Mouse (Mus musculus): ENCODE measurements around the gene Nrp2. TPM values are rescaled to one million over a fixed set of nuclear protein-coding genes. Genes with fewer than 3 reads are reported as not detected.
A peak's percentile ranks its signal among the peaks of the same experiment; 100 is the strongest.

The Nrp2 gene
- polyA plus RNA-seq, 1 experiment from 2014 or later, result 18.7 TPM

DNA sequence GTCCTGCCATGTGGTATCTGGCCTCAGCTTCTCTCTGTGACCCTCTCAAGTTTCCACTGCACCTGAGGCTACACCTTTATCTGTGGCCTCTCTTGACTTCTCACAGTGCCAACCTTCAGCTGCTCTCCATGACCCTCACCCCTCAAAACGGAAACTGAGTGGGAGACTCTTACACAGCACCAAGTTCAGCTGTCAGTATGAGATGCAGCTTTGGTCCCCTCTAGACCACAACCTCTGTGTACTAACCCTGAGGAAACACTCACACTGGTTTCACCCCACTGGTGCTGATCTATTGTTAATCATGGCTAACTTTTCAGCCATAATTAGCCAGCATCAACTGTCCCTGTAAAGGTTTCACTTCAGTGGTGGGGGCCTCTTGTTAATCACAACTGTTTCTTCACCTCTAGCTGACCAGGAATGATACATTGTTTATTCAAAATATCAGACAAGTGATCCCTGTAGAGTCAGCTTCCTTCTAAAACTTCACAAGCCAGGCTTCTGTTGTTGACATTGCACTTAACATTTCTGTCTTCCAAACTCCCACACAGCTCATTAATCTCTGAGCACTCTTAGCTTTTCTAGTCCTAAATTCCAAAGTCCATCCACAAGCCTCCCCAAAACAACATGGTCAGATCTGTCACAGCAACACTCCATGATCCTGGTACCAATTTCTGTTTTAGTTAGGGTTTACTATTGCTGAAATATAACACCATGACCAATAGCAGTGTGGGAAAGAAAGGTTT, 131.5 kb downstream of the Nrp2 start:
- ATAC-seq, result no peak
- no peak overlapping the region for H3K27ac ChIP-seq
- 0 out of 2 replicates have a peak, but pooled peaks cover 3% of the 10 kb centered on the region for H3K9me3 ChIP-seq
- no peak overlapping the region for H3K4me2 ChIP-seq (replicated peaks)
- no peaks in the 10 kb centered on the region for H3K36me3 ChIP-seq
- no peak overlapping the region for H3K9ac ChIP-seq (replicated peaks)
- no peaks in the 10 kb centered on the region for H3K27me3 ChIP-seq
- 0 out of 2 replicates have a peak, but pooled peaks cover 13% of the 10 kb centered on the region for H3K4me1 ChIP-seq (replicated peaks)
- H3K4me3 ChIP-seq (replicated peaks), result no peak overlapping the region
- 89% methylated on average over 1 of the region's 1 CpGs for WGBS

DNA sequence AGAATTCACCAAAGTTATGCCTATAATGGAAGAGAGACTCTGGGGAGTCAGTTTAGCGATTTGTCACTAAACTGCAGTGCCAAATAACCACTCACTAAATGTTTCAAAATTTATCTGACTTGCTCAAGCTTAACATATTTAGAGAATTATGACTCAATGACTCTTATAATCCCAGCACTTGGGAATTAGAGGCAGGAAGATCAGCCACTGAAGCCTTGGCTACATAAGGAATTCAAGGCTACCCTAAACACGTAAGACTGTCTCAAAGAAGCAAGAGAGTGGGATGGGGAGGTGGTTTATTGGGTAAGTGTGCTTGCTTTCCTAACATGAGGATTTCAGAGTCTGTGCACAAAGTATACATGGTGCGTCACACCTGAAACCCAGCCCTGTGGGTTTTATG, 135.0 kb downstream of the Nrp2 start:
- WGBS, result 88% methylated on average over 3 of the region's 3 CpGs
- no peaks in the 10 kb centered on the region for H3K27me3 ChIP-seq
- H3K4me2 ChIP-seq (replicated peaks), result no peak overlapping the region
- ATAC-seq, result no peak
- H3K9me3 ChIP-seq, result 0 out of 2 replicates have a peak, but pooled peaks cover 3% of the 10 kb centered on the region
- no peak overlapping the region for H3K9ac ChIP-seq (replicated peaks)
- H3K4me3 ChIP-seq (replicated peaks), result no peak overlapping the region
- no peak overlapping the region for H3K27ac ChIP-seq
- H3K36me3 ChIP-seq, result no peaks in the 10 kb centered on the region
- H3K4me1 ChIP-seq (replicated peaks), result 0 out of 2 replicates have a peak, but pooled peaks cover 4% of the 10 kb centered on the region

DNA sequence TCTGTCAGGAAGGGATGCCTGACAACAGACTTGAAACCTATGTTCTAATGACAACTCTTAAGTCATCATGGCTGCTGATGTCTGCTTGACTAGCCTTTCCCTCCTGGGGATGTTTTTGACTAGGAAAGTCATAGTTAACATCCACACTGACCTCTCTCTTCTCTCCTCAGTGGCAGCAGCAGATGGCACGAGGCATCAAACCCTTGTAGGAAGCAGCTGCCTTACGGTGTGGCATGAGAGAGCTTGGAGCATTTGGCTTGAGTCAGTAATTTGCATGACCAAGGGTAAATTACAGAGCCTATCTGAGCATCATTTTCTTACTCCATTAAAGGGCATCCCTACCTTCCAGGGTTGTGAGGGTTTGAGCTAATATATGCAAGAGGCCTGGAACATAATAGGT, 135.5 kb downstream of the Nrp2 start:
- Histone ChIP-seq H3K27ac (no peak overlapping the region), H3K9ac (replicated peaks) (no peak overlapping the region), H3K4me3 (replicated peaks) (no peak overlapping the region), H3K36me3 (no peaks in the 10 kb centered on the region), H3K4me2 (replicated peaks) (no peak overlapping the region), H3K4me1 (replicated peaks) (0 out of 2 replicates have a peak, but pooled peaks cover 4% of the 10 kb centered on the region), H3K27me3 (no peaks in the 10 kb centered on the region), H3K9me3 (0 out of 2 replicates have a peak, but pooled peaks cover 3% of the 10 kb centered on the region)
- 63% methylated on average over 2 of the region's 2 CpGs for WGBS
- ATAC-seq, result no peak

DNA sequence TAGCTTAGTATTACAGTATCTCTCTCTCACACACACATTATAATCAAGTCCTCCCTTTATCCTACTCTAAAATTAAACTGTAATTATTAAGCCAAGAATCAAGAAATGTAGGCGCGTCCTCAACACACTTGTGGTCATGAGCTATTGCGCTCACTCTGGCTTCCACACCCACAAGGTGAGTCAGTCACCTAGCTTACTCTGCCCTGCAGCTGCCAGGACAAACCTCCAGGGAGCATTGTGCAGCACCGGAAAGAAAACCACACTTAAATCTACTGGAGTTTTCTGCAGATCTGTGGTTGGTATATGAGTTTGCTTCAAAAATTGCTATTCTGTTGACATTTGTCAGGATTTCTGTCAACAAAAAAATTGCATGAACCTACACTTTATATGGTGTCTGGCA, 140.1 kb downstream of the Nrp2 start:
- WGBS, result 91% methylated on average over 4 of the region's 4 CpGs
- Histone ChIP-seq H3K36me3 (no peaks in the 10 kb centered on the region), H3K4me2 (replicated peaks) (no peak overlapping the region), H3K4me3 (replicated peaks) (no peak overlapping the region), H3K27me3 (no peaks in the 10 kb centered on the region), H3K4me1 (replicated peaks) (0 out of 2 replicates have a peak, but pooled peaks cover 4% of the 10 kb centered on the region), H3K27ac (no peak overlapping the region), H3K9ac (replicated peaks) (no peak overlapping the region), H3K9me3 (no peaks in the 10 kb centered on the region)
- no peak for ATAC-seq

DNA sequence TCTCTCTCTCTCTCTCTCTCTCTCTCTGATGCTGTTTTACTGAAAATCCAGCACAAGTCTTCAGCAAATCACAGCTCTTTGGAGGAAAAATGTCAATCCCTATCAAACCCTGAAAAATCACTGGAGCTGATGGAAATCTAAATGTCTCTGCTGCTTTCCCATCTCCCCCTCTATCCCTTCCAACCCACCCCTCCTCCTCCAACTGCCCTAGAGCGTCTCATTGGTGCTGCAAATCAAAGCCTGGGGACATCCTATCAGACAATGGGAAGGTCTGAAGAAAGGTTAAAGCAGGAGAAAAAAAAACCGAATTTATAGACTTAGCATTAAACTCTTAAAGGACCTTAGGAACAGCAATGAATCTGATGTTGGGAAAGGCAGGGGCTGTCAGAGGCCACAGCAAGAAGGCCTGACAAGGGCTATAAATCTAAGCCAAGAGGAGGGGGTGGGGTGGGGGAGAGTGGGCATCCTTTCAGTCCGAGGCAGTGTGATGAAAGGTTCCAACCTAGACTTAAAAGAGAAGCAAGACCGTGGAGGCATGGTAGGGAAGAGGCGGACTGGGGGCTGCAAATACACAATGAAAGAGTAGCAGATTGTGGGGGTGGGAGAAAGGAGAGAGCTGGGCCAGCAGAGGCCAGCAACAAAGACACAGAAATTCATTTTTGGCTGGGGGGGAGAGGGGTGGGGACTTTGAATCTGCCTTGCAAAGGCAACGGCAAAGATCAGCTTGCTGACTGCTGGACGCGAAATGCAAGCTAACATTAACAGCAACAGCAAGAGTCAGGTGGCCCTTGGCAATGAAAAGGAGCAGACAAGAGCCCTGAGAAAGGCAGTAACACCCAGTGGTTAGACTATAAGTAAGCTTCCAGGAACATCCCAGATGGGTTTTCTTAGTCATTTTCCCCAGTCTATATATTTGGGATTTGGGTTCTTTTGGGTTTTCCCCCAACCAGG, 148.2 kb downstream of the Nrp2 start:
- WGBS, result 32% methylated on average over 8 of the region's 8 CpGs
- H3K27ac ChIP-seq, result 0 out of 2 replicates have a peak overlapping the region, but pooled peaks have one; percentile 14

DNA sequence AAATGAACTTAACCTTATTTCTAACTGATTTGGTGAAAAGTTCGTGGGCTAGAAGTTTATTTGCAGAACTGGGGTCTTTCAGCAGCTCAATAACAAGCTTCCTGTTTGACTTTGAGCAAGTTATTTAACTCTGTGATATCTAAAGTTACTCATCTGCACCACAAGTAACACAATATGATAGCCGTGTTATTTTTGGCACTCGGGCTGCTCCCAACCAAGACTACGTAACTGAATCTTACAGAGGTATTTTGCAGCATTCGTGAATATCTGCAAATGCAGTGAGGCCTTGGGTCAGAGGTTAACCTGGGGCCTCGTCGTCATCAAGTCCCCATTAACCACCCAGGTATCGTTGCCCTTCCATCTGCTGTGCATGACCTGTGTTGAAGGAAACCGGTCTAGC, 150.3 kb downstream of the Nrp2 start:
- Histone ChIP-seq H3K27ac (no peak overlapping the region), H3K4me2 (replicated peaks) (no peak overlapping the region), H3K27me3 (no peaks in the 10 kb centered on the region), H3K9ac (replicated peaks) (no peak overlapping the region), H3K9me3 (no peaks in the 10 kb centered on the region), H3K4me3 (replicated peaks) (no peak overlapping the region), H3K4me1 (replicated peaks) (peaks cover 9% of the 10 kb centered on the region), H3K36me3 (no peaks in the 10 kb centered on the region)
- WGBS, result 88% methylated on average over 9 of the region's 9 CpGs
- ATAC-seq, result no peak

More for the DNA sequence above, 148.2 kb downstream of the Nrp2 start:
- no peaks in the 10 kb centered on the region for H3K27me3 ChIP-seq
- no peak overlapping the region for H3K4me3 ChIP-seq (replicated peaks)
- H3K9me3 ChIP-seq, result no peaks in the 10 kb centered on the region
- H3K36me3 ChIP-seq, result no peaks in the 10 kb centered on the region
- H3K4me1 ChIP-seq (replicated peaks), result peaks cover 9% of the 10 kb centered on the region
- H3K9ac ChIP-seq (replicated peaks), result no peak overlapping the region
- peak; percentile 60; the same call in 1 of the 2 replicates for ATAC-seq
- no peak overlapping the region for H3K4me2 ChIP-seq (replicated peaks)

DNA sequence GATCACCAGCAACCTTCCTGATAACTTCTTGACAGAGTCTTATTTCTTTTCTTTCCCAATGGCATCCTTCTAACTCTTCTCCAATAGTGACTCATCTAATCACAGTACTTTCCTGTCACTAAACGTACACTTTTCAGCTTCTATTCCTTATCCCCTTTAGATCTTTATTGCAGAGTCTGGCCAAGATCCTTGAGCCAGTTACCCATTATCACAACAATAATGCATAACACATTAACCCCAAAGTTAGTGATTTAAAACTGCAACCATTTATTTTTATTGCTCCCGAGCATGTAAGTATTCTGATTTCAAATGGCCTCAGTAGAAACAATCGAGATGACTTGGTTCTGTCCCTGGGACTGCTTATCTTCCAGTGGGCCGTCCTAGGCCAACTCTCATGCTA, 150.9 kb downstream of the Nrp2 start:
- no peak for ATAC-seq
- Histone ChIP-seq H3K27me3 (no peaks in the 10 kb centered on the region), H3K4me1 (replicated peaks) (peaks cover 9% of the 10 kb centered on the region), H3K9me3 (no peaks in the 10 kb centered on the region), H3K27ac (no peak overlapping the region), H3K4me3 (replicated peaks) (no peak overlapping the region), H3K36me3 (no peaks in the 10 kb centered on the region), H3K9ac (replicated peaks) (no peak overlapping the region), H3K4me2 (replicated peaks) (no peak overlapping the region)
- WGBS, result 91% methylated on average over 4 of the region's 4 CpGs

DNA sequence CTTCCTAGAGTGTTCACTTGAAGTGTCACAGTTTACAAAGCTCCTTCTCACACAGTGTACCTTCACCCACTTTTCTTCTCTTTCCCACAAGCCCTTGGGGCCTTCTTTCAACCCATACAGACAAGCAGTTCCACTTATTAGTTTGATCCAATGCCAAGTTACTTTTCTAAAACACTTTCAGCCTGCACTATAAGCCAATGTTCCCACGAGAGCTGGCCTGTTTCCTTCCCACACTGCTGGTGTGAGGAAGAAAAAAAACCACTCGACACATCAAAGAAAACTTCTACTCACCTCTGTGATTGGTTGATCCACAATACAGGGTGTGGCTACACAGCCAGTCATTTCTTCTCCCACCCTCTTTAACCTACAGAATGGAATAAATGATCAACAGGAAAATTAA, 156.0 kb downstream of the Nrp2 start:
- 0 out of 2 replicates have a peak, but pooled peaks cover 7% of the 10 kb centered on the region for H3K4me1 ChIP-seq (replicated peaks)
- H3K27me3 ChIP-seq, result no peaks in the 10 kb centered on the region
- no peak overlapping the region for H3K27ac ChIP-seq
- 64% methylated on average over 2 of the region's 2 CpGs for WGBS
- no peaks in the 10 kb centered on the region for H3K36me3 ChIP-seq
- H3K4me3 ChIP-seq (replicated peaks), result no peak overlapping the region
- H3K9me3 ChIP-seq, result 0 out of 2 replicates have a peak, but pooled peaks cover 4% of the 10 kb centered on the region
- ATAC-seq, result no peak
- H3K4me2 ChIP-seq (replicated peaks), result no peak overlapping the region
- no peak overlapping the region for H3K9ac ChIP-seq (replicated peaks)

DNA sequence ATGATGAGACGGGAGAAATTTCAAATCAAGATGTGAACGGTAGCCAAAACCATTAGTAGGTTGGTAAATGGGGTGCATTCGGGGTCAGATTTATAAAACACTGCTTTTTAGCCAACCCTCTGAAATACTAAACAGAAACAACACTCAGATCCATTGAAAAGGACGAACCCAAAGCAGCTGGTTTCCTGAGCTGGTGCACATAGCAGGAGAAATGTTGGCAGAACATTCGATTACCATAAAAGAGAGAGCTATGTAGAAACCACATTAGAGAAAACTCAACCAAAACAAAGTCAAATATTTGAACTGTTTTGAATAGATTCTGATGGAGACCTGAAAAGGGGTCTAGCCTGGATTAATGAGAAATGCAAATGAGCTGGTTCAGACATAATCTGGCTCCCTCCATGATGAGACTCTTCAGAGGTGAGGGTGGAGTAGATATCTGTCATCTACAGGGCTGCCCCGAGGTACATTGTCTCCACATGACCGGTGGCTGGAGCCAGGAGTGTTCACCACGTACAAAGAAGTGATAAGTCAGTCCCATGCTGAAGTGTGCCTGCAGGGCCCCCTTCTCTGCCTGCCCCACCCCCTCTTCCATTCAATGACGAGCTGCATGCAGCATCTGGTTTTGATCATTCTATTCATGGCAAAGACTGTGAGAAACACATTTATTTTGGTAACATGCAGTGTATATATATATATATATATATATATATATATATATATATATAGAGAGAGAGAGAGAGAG, 156.6 kb downstream of the Nrp2 start:
- Histone ChIP-seq H3K27me3 (no peaks in the 10 kb centered on the region), H3K9ac (replicated peaks) (no peak overlapping the region), H3K36me3 (no peaks in the 10 kb centered on the region), H3K27ac (no peak overlapping the region), H3K4me1 (replicated peaks) (0 out of 2 replicates have a peak, but pooled peaks cover 7% of the 10 kb centered on the region), H3K9me3 (peaks cover 6% of the 10 kb centered on the region; the same call in 1 of the 2 replicates), H3K4me2 (replicated peaks) (no peak overlapping the region), H3K4me3 (replicated peaks) (no peak overlapping the region)
- no peak for ATAC-seq
- 76% methylated on average over 9 of the region's 9 CpGs for WGBS

DNA sequence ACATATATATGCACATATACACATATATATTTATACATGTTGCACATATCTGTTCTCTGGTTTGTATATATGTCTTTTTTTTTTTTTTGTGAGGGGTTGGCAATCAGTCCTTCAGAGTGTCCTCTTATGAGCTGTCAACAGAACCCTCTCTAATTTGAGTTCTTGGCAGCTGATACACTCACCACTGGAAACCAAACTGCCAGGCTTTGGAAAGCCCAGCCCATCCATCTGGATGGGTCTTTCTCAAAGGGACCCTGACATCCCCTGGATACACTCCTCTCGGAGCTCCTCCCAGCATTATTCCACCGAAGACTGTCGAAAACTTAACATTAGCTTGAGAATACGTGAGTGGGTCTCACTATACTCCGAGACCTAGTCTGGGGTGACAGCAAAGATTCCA, 157.2 kb downstream of the Nrp2 start:
- Histone ChIP-seq H3K9ac (replicated peaks) (no peak overlapping the region), H3K36me3 (no peaks in the 10 kb centered on the region), H3K27me3 (no peaks in the 10 kb centered on the region), H3K9me3 (peaks cover 6% of the 10 kb centered on the region; the same call in 1 of the 2 replicates), H3K27ac (no peak overlapping the region), H3K4me3 (replicated peaks) (no peak overlapping the region), H3K4me2 (replicated peaks) (no peak overlapping the region), H3K4me1 (replicated peaks) (0 out of 2 replicates have a peak, but pooled peaks cover 7% of the 10 kb centered on the region)
- WGBS, result 65% methylated on average over 5 of the region's 5 CpGs
- no peak for ATAC-seq

DNA sequence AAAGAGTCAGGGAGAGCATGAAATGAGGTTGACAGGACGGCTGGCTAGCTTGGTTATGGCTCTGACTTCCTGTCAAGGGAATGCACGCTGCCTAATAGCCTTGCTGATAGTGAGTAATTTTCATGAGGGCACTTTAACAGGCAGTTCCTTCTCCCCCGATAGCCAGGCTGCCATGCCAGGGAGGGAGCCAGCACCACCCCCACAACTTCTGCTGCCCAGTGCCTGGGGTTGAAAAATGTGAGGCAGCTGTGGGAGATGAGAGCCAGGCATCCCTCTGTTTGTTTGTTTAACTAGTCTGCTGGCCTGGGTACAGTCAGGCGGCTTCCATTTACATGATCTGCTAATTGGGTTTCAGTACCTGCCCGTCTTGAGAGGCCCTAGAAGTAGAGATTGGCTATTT, 157.7 kb downstream of the Nrp2 start:
- no peaks in the 10 kb centered on the region for H3K27me3 ChIP-seq
- 55% methylated on average over 5 of the region's 5 CpGs for WGBS
- 0 out of 2 replicates have a peak, but pooled peaks cover 7% of the 10 kb centered on the region for H3K4me1 ChIP-seq (replicated peaks)
- no peak overlapping the region for H3K4me3 ChIP-seq (replicated peaks)
- peaks cover 6% of the 10 kb centered on the region; the same call in 1 of the 2 replicates for H3K9me3 ChIP-seq
- no peak overlapping the region for H3K9ac ChIP-seq (replicated peaks)
- no peaks in the 10 kb centered on the region for H3K36me3 ChIP-seq
- 0 out of 2 replicates have a peak overlapping the region, but pooled peaks have one; percentile 19 for H3K27ac ChIP-seq
- no peak for ATAC-seq
- H3K4me2 ChIP-seq (replicated peaks), result no peak overlapping the region

Data from midbrain, embryonic 13.5 days (tissue).